In genomic region chr13:60497714-60498400, GRCm38 (mm10) we compare ENCODE assay signal across 9 mouse cellular contexts.
DNase-seq lines count a peak whose midpoint lies in the region; ATAC-seq lines count a peak whose summit lies in the region.
"Had no signal": no experiment of that assay in that cellular context is flagged by ENCODE, and none has a peak within 500 bp of the region (broad histone marks: within the 10 kb centered on the region; RNA-seq: fewer than 3 reads in every experiment).

No protein-coding gene starts in this region.

- H3K36me3 ChIP-seq in liver, embryonic 11.5 days (ENCODE audit: control insufficient read depth, insufficient read depth, low read length), result no peaks in the 10 kb centered on the region
- no peaks in the 10 kb centered on the region for H3K36me3 ChIP-seq in forebrain, embryonic 16.5 days (ENCODE audit: control insufficient read depth, insufficient read depth)
- H3K36me3 ChIP-seq: limb, embryonic 15.5 days had no signal

- no peak overlapping the region for H3K9ac ChIP-seq in liver, embryonic 11.5 days (ENCODE audit: low read depth, low read length)
- H3K9ac ChIP-seq in forebrain, embryonic 16.5 days (replicated peaks; ENCODE audit: low read depth, low read length), result no peak overlapping the region
- H3K9ac ChIP-seq: limb, embryonic 15.5 days had no signal

- no peaks in the 10 kb centered on the region for H3K4me1 ChIP-seq in liver, embryonic 11.5 days (replicated peaks; ENCODE audit: control insufficient read depth, insufficient read depth, low read length)
- H3K4me1 ChIP-seq in forebrain, embryonic 16.5 days (replicated peaks; ENCODE audit: control insufficient read depth, insufficient read depth, low read length), result no peaks in the 10 kb centered on the region

- H3K27ac ChIP-seq in liver, embryonic 11.5 days (ENCODE audit: low read depth, low read length), result no peak overlapping the region
- H3K27ac ChIP-seq in forebrain, embryonic 16.5 days (ENCODE audit: low read length), result no peak overlapping the region
- H3K27ac ChIP-seq: limb, embryonic 15.5 days had no signal

- H3K4me3 ChIP-seq in liver, embryonic 11.5 days (ENCODE audit: low read depth, low read length), result no peak overlapping the region
- H3K4me3 ChIP-seq in forebrain, embryonic 16.5 days (replicated peaks; ENCODE audit: low read length), result no peak overlapping the region
- H3K4me3 ChIP-seq: limb, embryonic 15.5 days had no signal

- DNase-seq in adrenal gland, postnatal 10 days, result peak; percentile 62
- DNase-seq in adrenal gland, postnatal 4 days (ENCODE audit: low spot score in 2 of 2), result no peak
- DNase-seq in Muller cell, postnatal 12 days (ENCODE audit: inconsistent ontology term), result peak; percentile 89
- DNase-seq in kidney, adult 11 months, result peak; percentile 92
- no peak for DNase-seq in liver, embryonic 11.5 days (ENCODE audit: low spot score)

- 48% methylated on average over 18 of the region's 18 CpGs for WGBS in liver, embryonic 11.5 days
- WGBS in forebrain, embryonic 16.5 days, result 43% methylated on average over 18 of the region's 18 CpGs

- H3K27me3 ChIP-seq in liver, embryonic 11.5 days (replicated peaks; ENCODE audit: control insufficient read depth, insufficient read depth, low read length), result no peaks in the 10 kb centered on the region
- H3K27me3 ChIP-seq in forebrain, embryonic 16.5 days (replicated peaks; ENCODE audit: control insufficient read depth, insufficient read depth, low read length), result no peaks in the 10 kb centered on the region
- H3K27me3 ChIP-seq: limb, embryonic 15.5 days had no signal

- no peaks in the 10 kb centered on the region for H3K9me3 ChIP-seq in liver, embryonic 11.5 days (ENCODE audit: control insufficient read depth, low read length)
- H3K9me3 ChIP-seq in forebrain, embryonic 16.5 days (ENCODE audit: control insufficient read depth, low read length), result no peaks in the 10 kb centered on the region
- H3K9me3 ChIP-seq: limb, embryonic 15.5 days had no signal

- ATAC-seq in liver, embryonic 11.5 days (replicated peaks; ENCODE audit: low FRiP score), result peak; percentile 54
- ATAC-seq in inflammation-experienced regulatory T-cells, adult 6 months, result no peak
- no peak for ATAC-seq in forebrain, embryonic 16.5 days
- ATAC-seq in erythroblast, adult 5-6 weeks (replicated peaks; ENCODE audit: low FRiP score, poor library complexity, severe bottlenecking), result no peak

- no peak overlapping the region for H3K4me2 ChIP-seq in liver, embryonic 11.5 days
- H3K4me2 ChIP-seq in forebrain, embryonic 16.5 days (ENCODE audit: low read length), result no peak overlapping the region
- H3K4me2 ChIP-seq: limb, embryonic 15.5 days had no signal

Comparison
In these comparisons a context has a peak if more than half of its experiments do, and no peak if none do; other contexts are left out.
1. DNase-seq: peak in adrenal gland, postnatal 10 days (single experiment), Muller cell, postnatal 12 days (single experiment) and kidney, adult 11 months (single experiment); none in adrenal gland, postnatal 4 days (0 of 2) and liver, embryonic 11.5 days (single experiment).